Mouse (Mus musculus): ENCODE measurements around the gene Lingo3. TPM values are rescaled to one million over a fixed set of nuclear protein-coding genes. Genes with fewer than 3 reads are reported as not detected.

Lingo3 gene
- total and polyA plus RNA-seq, 3 experiments, result not detected

- TF ChIP-seq HCFC1 (IDR thresholded peaks at IDR 0.05; ENCODE audit: low read depth, low read length) (no peak), ZKSCAN1 (IDR thresholded peaks at IDR 0.05; ENCODE audit: low read depth, low read length) (no peak), SMC3 (IDR thresholded peaks at IDR 0.05; ENCODE audit: low read depth, low read length) (no peak), MEF2A (IDR thresholded peaks at IDR 0.05; ENCODE audit: extremely low read depth, insufficient replicate concordance, low read depth, low read length, poor library complexity, severe bottlenecking) (no peak), ZNF384 (IDR thresholded peaks at IDR 0.05; ENCODE audit: low read depth, low read length) (no peak), KAT2A (conservative IDR thresholded peaks at IDR 0.05; ENCODE audit: low read depth, low read length) (no peak), TBP (IDR thresholded peaks at IDR 0.05; ENCODE audit: low read depth, low read length) (no peak), SIN3A (IDR thresholded peaks at IDR 0.05; ENCODE audit: low read length) (peak; percentile 62; the same call in 1 of the 2 replicates), MYC (IDR thresholded peaks at IDR 0.05; ENCODE audit: low read depth, low read length) (no peak), ELF1 (IDR thresholded peaks at IDR 0.05; ENCODE audit: low read depth, low read length) (no peak), USF2 (IDR thresholded peaks at IDR 0.05; ENCODE audit: borderline replicate concordance in 1 of 2, insufficient read depth in 1 of 2, low read depth in 1 of 2, low read length in 2 of 2) (no peak), POLR2A (IDR thresholded peaks at IDR 0.05; ENCODE audit: control insufficient read depth in 1 of 2, insufficient read depth in 1 of 2, low read depth in 1 of 2, low read length in 2 of 2, poor library complexity in 1 of 2) (no peak), MXI1 (IDR thresholded peaks at IDR 0.05; ENCODE audit: low read depth, low read length) (peak; percentile 26; the same call in 1 of the 2 replicates)
These were observed 43.3 kb upstream of the Lingo3 start (continued) for GRCm38 (mm10) chr10:80887181-80887580.

GRCm38 (mm10) chr10:80881301-80881700 is 37.5 kb upstream of the Lingo3 start:
- Histone ChIP-seq H3K79me2 (ENCODE audit: control insufficient read depth, insufficient read depth, low read length, poor library complexity) (no peaks in the 10 kb centered on the region), H3K4me1 (ENCODE audit: control insufficient read depth in 1 of 2, insufficient read depth in 2 of 2, low read length in 2 of 2) (peaks cover 2 to 11% of the 10 kb centered on the region in 2 experiments; a peak in 3 of 4 replicates), H3K4me3 (ENCODE audit: control insufficient read depth in 1 of 2, insufficient read depth in 1 of 2, low read depth in 2 of 2, low read length in 2 of 2) (no peak overlapping the region), H3K9ac (ENCODE audit: control insufficient read depth, low read depth, low read length, poor library complexity, severe bottlenecking) (no peak overlapping the region), H3K27me3 (ENCODE audit: control insufficient read depth in 1 of 2, insufficient read depth in 2 of 2, low read length in 2 of 2) (no peaks in the 10 kb centered on the region), H3K27ac (ENCODE audit: control insufficient read depth, low read depth, low read length) (no peak overlapping the region), H3K36me3 (ENCODE audit: control insufficient read depth in 1 of 2, insufficient read depth in 2 of 2, low read length in 2 of 2) (no peaks in the 10 kb centered on the region), H3K9me3 (replicated peaks; ENCODE audit: insufficient read depth, low read length) (no peaks in the 10 kb centered on the region)
- TF ChIP-seq JUND (IDR thresholded peaks at IDR 0.05; ENCODE audit: low read depth, low read length) (no peak), SMC3 (IDR thresholded peaks at IDR 0.05; ENCODE audit: low read depth, low read length) (peak; percentile 94), RAD21 (IDR thresholded peaks at IDR 0.05; ENCODE audit: low read depth, low read length) (peak; percentile 67), CTCF (IDR thresholded peaks at IDR 0.05 in 2 of 3, conservative IDR thresholded peaks at IDR 0.05 in 1 of 3; ENCODE audit: control insufficient read depth in 1 of 3, insufficient read depth in 1 of 3, low read depth in 2 of 3, low read length in 3 of 3, poor library complexity in 1 of 3, severe bottlenecking in 1 of 3) (peak; percentile 82 to 95 (median 88)), MXI1 (IDR thresholded peaks at IDR 0.05; ENCODE audit: low read depth, low read length) (no peak), ZC3H11A (IDR thresholded peaks at IDR 0.05; ENCODE audit: low read depth, low read length) (peak; percentile 76)
- peak; percentile 86 for DNase-seq (ENCODE audit: low read depth, low spot score)

- H3K4me3 ChIP-seq (ENCODE audit: control insufficient read depth in 1 of 2, insufficient read depth in 1 of 2, low read depth in 2 of 2, low read length in 2 of 2), result no peak overlapping the region
- H3K79me2 ChIP-seq (ENCODE audit: control insufficient read depth, insufficient read depth, low read length, poor library complexity), result no peaks in the 10 kb centered on the region
- no peak overlapping the region for H3K9ac ChIP-seq (ENCODE audit: control insufficient read depth, low read depth, low read length, poor library complexity, severe bottlenecking)
- H3K36me3 ChIP-seq (ENCODE audit: control insufficient read depth in 1 of 2, insufficient read depth in 2 of 2, low read length in 2 of 2), result no peaks in the 10 kb centered on the region
- no peaks in the 10 kb centered on the region for H3K27me3 ChIP-seq (ENCODE audit: control insufficient read depth in 1 of 2, insufficient read depth in 2 of 2, low read length in 2 of 2)
- no peak overlapping the region for H3K27ac ChIP-seq (ENCODE audit: control insufficient read depth, low read depth, low read length)
- peaks cover 2 to 11% of the 10 kb centered on the region in 2 experiments; a peak in 3 of 4 replicates for H3K4me1 ChIP-seq (ENCODE audit: control insufficient read depth in 1 of 2, insufficient read depth in 2 of 2, low read length in 2 of 2)
- peak; percentile 63 for DNase-seq (ENCODE audit: low read depth, low spot score)
- H3K9me3 ChIP-seq (replicated peaks; ENCODE audit: insufficient read depth, low read length), result no peaks in the 10 kb centered on the region
- no peak for TF ChIP-seq MEF2A (IDR thresholded peaks at IDR 0.05; ENCODE audit: extremely low read depth, insufficient replicate concordance, low read depth, low read length, poor library complexity, severe bottlenecking)
- no peak for TF ChIP-seq EP300 (IDR thresholded peaks at IDR 0.05; ENCODE audit: low read depth in 1 of 2, low read length in 2 of 2)
- peak; percentile 52 for TF ChIP-seq SMC3 (IDR thresholded peaks at IDR 0.05; ENCODE audit: low read depth, low read length)
- no peak for TF ChIP-seq MYB (IDR thresholded peaks at IDR 0.05; ENCODE audit: low read depth, low read length)
- 0 out of 2 replicates have a peak, but pooled peaks have one; percentile 12 for TF ChIP-seq ZC3H11A (IDR thresholded peaks at IDR 0.05; ENCODE audit: low read depth, low read length)
- TF ChIP-seq RCOR1 (IDR thresholded peaks at IDR 0.05; ENCODE audit: low read depth, low read length), result no peak
- TF ChIP-seq CTCF (IDR thresholded peaks at IDR 0.05 in 2 of 3, conservative IDR thresholded peaks at IDR 0.05 in 1 of 3; ENCODE audit: control insufficient read depth in 1 of 3, insufficient read depth in 1 of 3, low read depth in 2 of 3, low read length in 3 of 3, poor library complexity in 1 of 3, severe bottlenecking in 1 of 3), result peak in 2 of 3 experiments; percentile 50 to 60; a peak in 4 of 6 replicates
- no peak for TF ChIP-seq GATA1 (IDR thresholded peaks at IDR 0.05; ENCODE audit: low read depth, low read length)
- TF ChIP-seq POLR2AphosphoS2 (IDR thresholded peaks at IDR 0.05; ENCODE audit: low read length), result no peak
- TF ChIP-seq NRF1 (IDR thresholded peaks at IDR 0.05; ENCODE audit: insufficient read depth, low read depth, low read length, poor library complexity, severe bottlenecking), result no peak
- TF ChIP-seq ELF1 (IDR thresholded peaks at IDR 0.05; ENCODE audit: low read depth, low read length), result no peak
- TF ChIP-seq HCFC1 (IDR thresholded peaks at IDR 0.05; ENCODE audit: low read depth, low read length), result no peak
- TF ChIP-seq TCF12 (IDR thresholded peaks at IDR 0.05; ENCODE audit: low read depth, low read length), result no peak
- TF ChIP-seq BHLHE40 (IDR thresholded peaks at IDR 0.05; ENCODE audit: borderline replicate concordance, low read depth, low read length), result no peak
- no peak; the same call in 1 of the 2 replicates for TF ChIP-seq SIN3A (IDR thresholded peaks at IDR 0.05; ENCODE audit: low read length)
- no peak for TF ChIP-seq TAL1 (IDR thresholded peaks at IDR 0.05; ENCODE audit: low read length)
- no peak for TF ChIP-seq ZNF384 (IDR thresholded peaks at IDR 0.05; ENCODE audit: low read depth, low read length)
These were observed 37.1 kb upstream of the Lingo3 start for GRCm38 (mm10) chr10:80880901-80881300.

Data from MEL (cell line).